Mouse (Mus musculus): ENCODE results near the gene Eefsec.
A peak's percentile ranks its signal among the peaks of the same experiment; 100 is the strongest.

Gene Eefsec

DNA sequence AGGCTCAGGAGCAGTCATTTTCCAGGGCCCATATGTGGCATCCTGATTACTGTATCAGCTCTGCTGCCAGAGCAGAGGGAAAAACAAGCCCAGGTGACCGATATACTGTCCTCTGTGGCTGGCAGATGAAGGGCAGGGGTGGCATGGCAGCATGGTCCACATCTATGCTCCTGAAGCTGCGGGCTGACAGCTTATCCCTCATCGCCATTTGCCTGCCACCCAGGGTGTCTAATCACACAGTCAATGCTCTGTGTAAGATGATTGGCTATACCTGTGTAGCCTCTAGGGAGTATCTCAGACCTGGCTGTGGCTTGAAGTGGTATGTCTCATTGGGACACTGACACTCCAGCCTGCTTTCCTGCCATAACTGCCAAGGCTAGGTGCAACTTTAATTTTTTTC lies 180.3 kb downstream of the Eefsec start:
- DNase-seq (ENCODE audit: low read depth, low spot score): no peak

DNA sequence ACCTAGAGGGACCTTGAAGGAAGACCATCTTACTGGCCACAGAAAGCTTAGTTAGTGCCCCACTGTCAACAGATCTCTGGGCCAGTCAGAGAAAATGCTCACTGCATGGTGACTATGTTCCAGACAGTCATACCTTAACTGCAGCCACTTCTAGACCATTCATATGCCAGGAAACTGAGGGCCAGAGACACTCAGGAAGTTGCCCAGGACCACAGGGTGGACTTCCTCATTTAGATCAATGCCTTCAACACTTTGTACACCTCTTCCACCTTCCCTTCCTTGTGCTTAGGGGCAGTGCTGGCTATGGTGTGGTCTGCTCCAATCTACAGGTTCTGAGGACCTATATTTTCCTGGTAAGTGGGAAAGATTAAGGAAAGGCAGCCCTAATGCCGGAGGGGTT lies 181.0 kb downstream of the Eefsec start:
- DNase-seq (ENCODE audit: low read depth, low spot score): no peak

- DNase-seq (ENCODE audit: low read depth, low spot score): no peak
Measured at GRCm38 (mm10) chr6:88262160-88262559, 184.2 kb downstream of the Eefsec start.

DNA sequence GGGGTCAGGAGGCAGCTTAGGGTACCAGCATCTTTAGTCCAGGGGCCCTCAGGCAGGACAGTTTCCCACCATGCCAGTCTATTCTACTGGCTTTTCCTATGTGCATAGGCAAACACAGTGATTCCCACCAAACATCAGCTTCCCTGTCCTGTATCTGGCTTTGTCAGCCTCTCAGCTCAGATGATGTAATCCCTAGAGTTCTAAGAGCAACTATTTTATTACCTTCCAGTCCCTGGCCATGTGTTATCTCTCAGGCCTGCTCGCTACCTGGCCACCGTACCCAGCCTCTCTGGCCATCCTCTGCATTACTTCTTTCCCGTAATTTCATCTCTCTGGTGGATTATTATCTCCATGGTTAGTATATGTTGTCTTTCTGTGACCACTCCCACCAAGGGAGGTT lies 185.7 kb downstream of the Eefsec start:
- DNase-seq (ENCODE audit: low read depth, low spot score): no peak

DNA sequence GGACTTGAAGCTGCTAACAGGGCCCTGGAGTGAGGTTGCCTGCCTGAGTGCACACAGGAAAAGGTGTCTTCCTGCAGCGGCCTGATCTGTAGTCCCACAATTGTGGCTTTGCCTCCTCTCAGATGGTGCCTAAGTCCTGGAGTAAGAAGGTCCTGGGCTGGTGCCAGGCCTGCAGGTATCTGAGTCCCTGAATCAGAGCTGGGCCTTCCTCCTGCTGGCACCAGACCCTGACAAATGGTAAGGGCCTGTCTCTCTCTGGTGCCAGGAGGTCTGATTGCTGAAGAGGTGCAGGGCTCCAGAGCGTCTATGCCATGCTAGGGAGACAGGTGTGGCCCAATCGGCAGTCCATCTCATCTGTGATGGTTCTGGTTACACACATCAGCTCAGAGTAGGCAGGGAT lies 186.7 kb downstream of the Eefsec start:
- DNase-seq (ENCODE audit: low read depth, low spot score): no peak

DNA sequence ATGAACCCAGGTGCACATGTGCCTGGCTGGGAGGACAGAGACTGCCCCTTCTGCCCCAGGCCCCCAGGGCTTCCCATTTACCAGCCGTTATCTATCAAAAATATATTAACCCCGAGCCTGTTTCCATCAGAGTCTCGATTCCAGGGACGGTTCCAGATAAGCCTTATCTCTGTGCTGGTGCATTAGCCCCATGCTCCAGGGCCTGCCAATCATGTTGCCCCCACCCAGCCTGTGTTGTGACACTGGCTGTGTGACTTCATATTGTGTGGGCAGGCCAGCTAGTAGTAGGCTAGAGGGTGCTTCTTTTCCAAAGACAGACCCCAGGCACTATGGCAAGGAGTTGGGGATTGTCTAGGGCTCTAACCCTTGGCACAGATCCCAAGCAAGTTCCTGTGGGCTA lies 190.9 kb downstream of the Eefsec start:
- DNase-seq (ENCODE audit: low read depth, low spot score): no peak

GRCm38 (mm10) chr6:88254082-88254481 lies 192.3 kb downstream of the Eefsec start:
- DNase-seq (ENCODE audit: low read depth, low spot score): no peak

DNA sequence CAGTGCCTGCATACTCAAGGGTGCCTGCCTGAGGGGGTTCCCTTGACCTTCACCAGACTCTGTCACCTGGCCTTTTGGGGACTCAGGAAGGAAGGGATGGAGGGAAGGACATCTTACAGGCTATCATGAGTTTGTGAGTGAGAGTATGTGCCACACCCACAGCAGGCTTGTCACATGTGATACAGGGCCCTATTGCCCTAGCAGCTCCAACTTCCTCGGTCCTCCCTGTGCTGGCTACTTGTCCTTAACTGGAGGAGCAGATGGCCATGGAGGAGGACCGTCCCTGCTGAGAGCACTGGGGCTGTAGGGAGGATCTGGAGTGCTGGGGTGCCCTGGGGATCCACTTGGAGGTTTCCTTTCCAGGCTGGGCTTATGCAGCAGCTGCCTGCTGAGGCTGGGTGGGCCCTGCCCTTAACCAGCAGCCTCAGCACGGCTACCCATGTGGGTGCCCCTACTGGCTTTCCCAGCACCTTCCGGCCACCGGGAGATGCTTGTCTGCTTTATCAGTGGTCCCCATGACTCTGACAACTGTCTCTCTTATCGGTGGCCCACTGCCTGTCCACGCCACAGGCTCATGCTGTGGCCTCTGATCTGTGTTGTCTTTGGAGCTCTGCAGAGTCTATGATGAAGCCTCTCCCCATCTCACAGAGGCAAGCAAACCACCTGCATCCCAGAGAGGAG lies 194.4 kb downstream of the Eefsec start:
- DNase-seq (ENCODE audit: low read depth, low spot score): no peak

DNA sequence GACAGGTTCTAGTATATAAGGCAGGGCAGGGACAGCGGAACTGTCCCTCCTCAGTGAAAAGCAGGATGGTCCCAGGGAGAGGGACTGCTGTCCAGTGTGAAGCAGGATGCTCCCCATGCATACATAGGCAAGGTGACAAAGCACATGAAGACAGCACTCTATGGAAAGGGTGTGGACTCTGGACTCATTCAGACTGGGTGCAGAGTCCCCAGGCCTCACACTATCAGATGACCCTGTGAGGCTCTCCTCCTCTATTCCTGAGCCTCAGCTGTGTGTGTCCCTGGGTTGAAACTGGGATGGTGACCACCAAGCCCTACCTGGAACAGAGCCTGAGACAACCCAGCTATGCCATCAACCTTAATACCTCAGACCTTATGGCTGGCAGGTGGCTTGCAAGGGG lies 194.9 kb downstream of the Eefsec start:
- no peak for DNase-seq (ENCODE audit: low read depth, low spot score)

DNA sequence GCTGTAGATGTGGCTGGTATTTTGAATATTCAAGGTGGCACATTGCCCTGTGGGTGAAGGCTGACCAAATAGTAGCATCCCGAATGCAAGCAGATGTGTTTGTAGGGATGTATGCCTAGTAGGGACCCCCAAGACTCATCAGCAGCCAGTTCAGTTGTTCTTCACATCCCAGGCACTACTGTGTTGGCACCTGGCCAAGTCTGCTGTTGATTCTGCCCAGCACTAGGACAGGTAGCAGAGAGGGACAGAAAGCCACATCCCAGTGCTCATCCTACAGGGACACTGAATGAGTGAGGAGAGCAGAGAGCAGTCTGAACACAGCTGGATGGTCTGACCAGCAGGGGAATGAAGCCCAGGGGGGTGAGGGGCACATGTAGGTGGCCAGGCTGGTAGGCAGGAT lies 197.1 kb downstream of the Eefsec start:
- DNase-seq (ENCODE audit: low read depth, low spot score): no peak

DNA sequence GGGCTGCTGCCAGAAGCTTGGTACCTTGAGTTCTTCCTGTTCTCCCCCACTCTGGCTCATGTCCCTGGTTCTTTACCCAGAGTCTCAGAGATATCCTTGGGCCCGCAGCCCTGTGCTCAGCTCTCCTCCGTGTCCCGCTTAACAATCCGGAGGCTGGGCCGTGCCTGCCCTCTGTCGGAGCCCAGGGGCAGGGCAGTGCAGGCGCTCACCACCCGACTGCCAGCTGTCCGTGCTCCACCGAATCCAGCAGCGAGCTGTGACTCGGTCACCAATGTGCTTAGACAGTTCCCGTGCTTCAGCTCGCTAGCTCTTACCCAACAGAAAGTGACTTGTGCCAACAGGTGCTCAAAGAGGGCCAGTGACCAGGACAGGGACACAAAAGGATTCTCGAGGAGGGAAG lies 203.7 kb downstream of the Eefsec start:
- peak; percentile 43 for DNase-seq (ENCODE audit: low read depth, low spot score)

DNA sequence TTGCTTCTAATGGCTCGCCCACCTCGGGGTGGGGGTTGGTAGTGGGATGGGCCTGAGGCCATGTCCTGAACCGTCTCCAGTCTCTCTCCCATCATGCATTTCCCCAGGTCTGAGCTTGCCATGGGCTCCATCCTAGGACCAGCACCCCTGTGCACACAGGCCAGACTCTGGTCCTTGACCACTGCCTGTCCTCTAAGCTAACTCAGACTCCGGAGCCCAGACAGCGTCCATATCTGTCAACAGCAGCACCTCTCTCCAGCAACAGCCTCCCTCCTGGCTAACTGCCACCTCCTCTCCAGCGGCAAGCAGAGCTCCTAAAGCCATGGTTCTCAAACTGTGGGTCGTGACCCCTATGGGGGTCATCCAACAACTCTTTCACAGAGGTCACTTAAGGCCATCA lies 209.8 kb downstream of the Eefsec start:
- no peak for DNase-seq (ENCODE audit: low read depth, low spot score)

DNA sequence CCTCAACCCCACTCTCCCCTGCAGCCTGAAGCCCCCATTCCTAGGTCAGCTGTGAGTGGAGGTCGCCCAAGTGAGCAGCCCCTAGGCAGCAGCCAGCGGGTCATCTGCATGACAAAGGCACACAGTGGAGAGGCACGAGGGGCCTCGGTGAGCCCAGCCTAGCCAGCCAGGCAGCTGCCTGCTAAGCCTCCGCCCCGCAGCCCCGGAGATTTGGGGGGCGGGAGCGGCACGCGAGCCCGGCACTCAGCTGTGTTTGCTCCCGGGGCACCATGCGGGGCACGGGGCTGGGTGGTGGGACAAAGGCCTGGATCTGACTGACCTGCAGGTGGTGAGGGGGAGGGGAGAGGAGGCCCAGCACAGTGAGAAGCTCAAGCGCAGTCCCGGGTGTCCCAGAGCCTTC lies 210.4 kb downstream of the Eefsec start:
- DNase-seq (ENCODE audit: low read depth, low spot score): no peak

- DNase-seq (ENCODE audit: low read depth, low spot score): no peak
Measured at GRCm38 (mm10) chr6:88235461-88235860, 210.9 kb downstream of the Eefsec start.

GRCm38 (mm10) chr6:88233996-88234395 lies 212.3 kb downstream of the Eefsec start:
- no peak for DNase-seq (ENCODE audit: low read depth, low spot score)

GRCm38 (mm10) chr6:88232221-88232620 lies 214.1 kb downstream of the Eefsec start:
- DNase-seq (ENCODE audit: low read depth, low spot score): no peak

DNA sequence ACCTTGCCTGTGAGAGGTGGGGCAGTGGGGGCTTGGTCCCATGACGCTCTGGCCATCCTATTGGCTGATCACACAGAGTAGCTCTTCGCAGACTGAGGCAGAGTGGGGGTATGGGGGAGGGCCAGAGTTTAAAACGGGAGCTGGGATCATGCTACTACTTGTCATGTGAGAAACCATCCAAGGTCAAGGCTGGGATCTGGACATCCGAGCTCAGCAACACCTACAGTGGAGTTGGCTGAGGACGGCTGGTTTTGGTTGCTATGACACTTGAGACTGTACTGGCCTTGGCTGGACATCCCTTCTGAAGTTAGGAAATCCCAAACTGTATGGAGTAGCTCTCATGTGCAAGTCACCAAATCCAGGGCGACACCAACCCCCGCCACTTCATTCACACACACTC lies 214.5 kb downstream of the Eefsec start:
- DNase-seq (ENCODE audit: low read depth, low spot score): no peak

GRCm38 (mm10) chr6:88229221-88229620 lies 217.1 kb downstream of the Eefsec start:
- DNase-seq (ENCODE audit: low read depth, low spot score): no peak

GRCm38 (mm10) chr6:88227537-88227936 lies 218.8 kb downstream of the Eefsec start:
- no peak for DNase-seq (ENCODE audit: low read depth, low spot score)

DNA sequence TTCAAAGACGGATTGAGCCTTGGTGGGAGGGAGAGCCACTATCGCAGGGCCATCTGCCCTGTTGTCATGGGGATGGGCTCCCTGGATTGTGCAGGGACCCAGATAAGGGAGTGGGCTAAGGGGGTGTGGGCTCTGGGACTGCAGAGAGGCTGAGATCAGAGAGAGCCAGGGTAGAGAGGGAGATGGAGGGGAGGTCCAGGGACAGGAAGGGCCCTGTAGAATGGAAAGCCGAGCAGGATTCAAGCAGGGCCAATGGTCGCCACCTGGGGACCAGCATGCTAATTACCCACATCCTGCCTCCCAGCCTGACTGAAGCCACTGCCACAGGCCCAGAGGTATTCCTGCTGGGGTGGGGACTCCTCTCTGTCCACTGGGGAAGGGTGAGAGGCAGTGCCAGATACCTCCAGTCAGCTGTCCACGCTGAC lies 219.8 kb downstream of the Eefsec start:
- no peak for DNase-seq (ENCODE audit: low read depth, low spot score)

- DNase-seq (ENCODE audit: low read depth, low spot score): no peak
Measured at GRCm38 (mm10) chr6:88221968-88222367, 224.4 kb downstream of the Eefsec start, which contains the start of gene Dnajb8. Gene Dnajb8, plus strand, starts transcription at chr6:88222268.

DNA sequence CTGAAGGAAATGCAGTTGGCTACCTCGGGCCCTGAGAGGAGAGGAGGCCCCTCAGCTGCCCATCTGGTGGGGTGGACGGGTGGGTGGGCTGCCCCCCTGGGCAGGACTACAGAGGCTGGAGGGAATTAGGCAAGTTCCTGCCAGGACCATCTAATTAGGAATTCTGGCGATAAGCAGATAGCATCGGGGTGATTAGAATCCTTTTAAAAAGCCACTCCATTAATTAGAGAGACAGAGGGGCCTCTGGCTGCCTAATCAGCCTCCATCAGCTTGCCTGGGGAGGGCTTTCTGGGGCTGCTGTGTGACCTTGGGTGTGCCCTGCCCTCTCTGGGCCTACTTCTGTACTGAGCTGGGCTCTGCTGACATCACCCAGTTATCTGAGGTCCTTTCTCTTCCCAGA lies 227.2 kb downstream of the Eefsec start:
- no peak for DNase-seq (ENCODE audit: low read depth, low spot score)

DNA sequence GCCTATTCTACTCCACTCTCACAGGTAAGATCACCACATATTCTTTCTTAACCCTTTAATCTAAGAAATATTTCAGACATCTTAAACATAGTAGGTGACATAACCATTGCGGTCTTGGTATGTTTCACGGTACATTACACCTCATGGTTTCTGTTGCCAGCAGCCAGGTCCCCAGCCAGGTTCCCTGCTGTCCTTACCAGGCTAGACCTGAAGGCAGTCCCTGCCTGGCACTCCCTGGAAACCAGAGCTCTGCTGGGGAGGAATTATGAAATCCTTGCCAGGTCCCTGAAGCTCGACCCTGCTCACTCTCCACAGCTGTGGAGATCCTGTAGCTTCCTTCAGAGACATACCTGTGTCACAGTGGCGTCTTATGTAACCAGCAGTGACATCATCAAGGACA lies 230.1 kb downstream of the Eefsec start:
- no peak for DNase-seq (ENCODE audit: low read depth, low spot score)

GRCm38 (mm10) chr6:88215797-88216196 lies 230.5 kb downstream of the Eefsec start:
- DNase-seq (ENCODE audit: low read depth, low spot score): no peak
